Mouse (Mus musculus): ENCODE measurements around the gene Esp18.

Esp18 gene

GRCm38 (mm10) chr17:39406059-39406458 lies at the start of gene Esp18:
Gene Esp18, plus strand, starts transcription at chr17:39406359.
- DNase-seq (ENCODE audit: low spot score) = no peak

- DNase-seq (ENCODE audit: low spot score) = no peak
These were observed 42.8 kb upstream of the Esp18 start for GRCm38 (mm10) chr17:39363316-39363715.

Measured in adipocyte (in vitro differentiated cells).